Mouse (Mus musculus) forebrain, embryonic 11.5 days (tissue): Measurements from ENCODE around the gene Tbc1d16. TPM values are rescaled to one million over a fixed set of nuclear protein-coding genes. Genes with fewer than 3 reads are reported as not detected.

Source experiments
- ATAC-seq: fragments of 200-750 bp; cut with Nextera tagmentation; replicated peaks from 2 replicates; pipeline ENCODE4 v1.8.0; 2017; ENCODE audit warnings: moderate TSS enrichment; ENCODE audit not compliant: low FRiP score
- DNase-seq: peaks from one replicate; pipeline ENCODE4 v3.0.0-alpha.2; 2017; ENCODE audit warnings: low spot score
- H3K27ac ChIP-seq: fragments of 300-500 bp; sonication (generic); 2 replicates; pipeline ENCODE4 v1.5.1; 2014; ENCODE audit warnings: low read depth, low read length
- H3K27me3 ChIP-seq: fragments of 300-500 bp; sonication (generic); 2 replicates; pipeline ENCODE4 v1.6.1; 2014; ENCODE audit warnings: mild to moderate bottlenecking, low read length, mixed read lengths; ENCODE audit not compliant: control insufficient read depth, insufficient read depth
- H3K36me3 ChIP-seq: fragments of 300-500 bp; sonication (generic); 2 replicates; pipeline ENCODE4 v1.6.1; 2014; ENCODE audit warnings: mild to moderate bottlenecking, low read length, moderate library complexity, mixed read lengths; ENCODE audit not compliant: control insufficient read depth, insufficient read depth
- H3K4me1 ChIP-seq: fragments of 300-500 bp; sonication (generic); replicated peaks from 2 replicates; pipeline ENCODE4 v1.6.1; 2014; ENCODE audit warnings: low read length, mixed read lengths; ENCODE audit not compliant: control insufficient read depth, insufficient read depth
- H3K4me2 ChIP-seq: fragments of 300-500 bp; sonication (generic); 2 replicates; pipeline ENCODE4 v1.6.1; 2014; ENCODE audit warnings: low read depth, mild to moderate bottlenecking, low read length, moderate library complexity, mixed read lengths; ENCODE audit not compliant: severe bottlenecking
- H3K4me3 ChIP-seq: fragments of 300-500 bp; sonication (generic); 2 replicates; pipeline ENCODE4 v1.5.1; 2014; ENCODE audit warnings: low read depth, low read length
- H3K9ac ChIP-seq: fragments of 300-500 bp; sonication (generic); 2 replicates; pipeline ENCODE4 v1.6.1; 2014; ENCODE audit warnings: low read length
- H3K9me3 ChIP-seq: fragments of 300-500 bp; sonication (generic); 2 replicates; pipeline ENCODE4 v1.6.1; 2016; ENCODE audit warnings: low read length, mixed read lengths; ENCODE audit not compliant: control insufficient read depth
- WGBS: fragments of 180-500 bp; shearing (Covaris S2); extraction: QIAGEN DNeasy Blood & Tissue Kit; methylation state at CpG from one replicate; pipeline ENCODE4 v1.1.7; 2014; 5-methylcytosine and 5-hydroxymethylcytosine counted together
- polyA plus RNA-seq: library from polyadenylated mRNA; unstranded; fragments of >200 nt; fragmentation: Nextera tagmentation; extraction: Ambion mirVana; gene quantifications from 2 replicates; pipeline ENCODE4 v1.2.1, GENCODE M21; 2014

The Tbc1d16 gene
- polyA plus RNA-seq, 1 experiment from 2014 or later = 20.8 TPM

DNA sequence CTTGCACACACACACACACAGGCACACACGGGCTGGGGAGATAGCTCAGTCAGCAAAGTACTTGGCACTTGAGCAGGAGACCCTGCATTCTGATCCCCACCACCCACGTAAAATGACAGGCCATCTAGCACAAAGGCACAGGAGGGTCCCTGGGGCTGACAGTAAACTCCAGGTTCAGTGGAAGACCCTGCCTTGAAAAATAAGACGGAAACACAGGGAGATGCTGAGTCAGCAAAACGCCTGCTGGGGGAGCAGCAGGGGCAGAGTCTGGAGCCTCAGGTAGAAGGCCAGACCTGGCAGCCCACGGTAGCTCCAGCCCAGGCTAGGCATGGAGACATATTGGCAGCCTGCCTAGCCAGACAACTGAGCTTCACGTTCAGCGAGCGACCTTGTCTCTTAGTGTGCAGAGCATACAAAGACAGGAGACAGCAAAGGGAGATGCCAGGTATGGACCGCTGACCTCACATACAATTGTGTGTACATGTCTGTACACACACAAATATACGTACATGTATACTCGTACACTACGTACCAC is 46.4 kb downstream of the Tbc1d16 start:
- no peak for DNase-seq
- Histone ChIP-seq H3K4me2 (no peak overlapping the region), H3K4me3 (no peak overlapping the region), H3K27ac (no peak overlapping the region), H3K9ac (no peak overlapping the region), H3K27me3 (no peaks in the 10 kb centered on the region), H3K36me3 (no peaks in the 10 kb centered on the region; the same call in 1 of the 2 replicates), H3K9me3 (no peaks in the 10 kb centered on the region), H3K4me1 (peaks cover 17% of the 10 kb centered on the region)
- ATAC-seq = no peak
- 90% methylated on average over 12 of the region's 12 CpGs for WGBS

DNA sequence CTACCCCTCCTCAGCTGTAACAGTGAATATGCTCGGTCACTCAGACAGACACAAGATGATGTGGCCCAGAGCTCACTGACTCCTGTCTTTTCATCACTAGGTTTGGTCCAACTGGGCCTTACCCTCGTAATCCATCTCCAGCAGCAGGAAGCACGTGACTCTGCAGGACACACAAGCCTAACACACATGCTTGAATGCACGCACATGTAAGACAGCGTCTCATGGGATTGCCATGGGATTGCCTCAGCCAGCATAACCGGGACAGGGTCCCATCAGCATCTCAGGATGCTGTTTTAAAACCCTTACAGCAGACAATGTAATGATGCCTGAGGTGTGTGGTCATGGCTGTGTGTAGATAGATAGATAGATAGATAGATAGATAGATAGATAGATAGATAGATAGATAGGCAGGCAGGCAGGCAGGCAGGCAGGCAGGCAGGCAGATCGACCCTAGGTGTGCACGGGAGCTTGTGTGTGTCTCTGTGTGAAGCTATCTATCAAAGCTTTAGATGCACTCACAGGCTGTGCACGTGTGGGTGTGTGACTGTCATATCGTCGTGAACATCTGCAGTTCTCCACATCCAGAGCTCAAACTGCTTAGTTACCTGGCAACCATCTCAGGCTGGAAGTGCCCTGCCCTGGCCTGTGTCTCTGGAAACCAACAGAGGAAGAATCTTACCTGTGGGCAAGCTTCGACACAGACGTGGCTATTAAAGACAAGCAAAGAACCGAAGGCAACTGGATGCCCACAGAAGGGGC is 47.3 kb downstream of the Tbc1d16 start:
- H3K27me3 ChIP-seq = no peaks in the 10 kb centered on the region
- no peak overlapping the region for H3K4me3 ChIP-seq
- H3K9me3 ChIP-seq = no peaks in the 10 kb centered on the region
- no peak overlapping the region for H3K4me2 ChIP-seq
- no peak for DNase-seq
- H3K27ac ChIP-seq = no peak overlapping the region
- H3K36me3 ChIP-seq = no peaks in the 10 kb centered on the region; the same call in 1 of the 2 replicates
- no peak overlapping the region for H3K9ac ChIP-seq
- ATAC-seq = no peak
- WGBS = 93% methylated on average over 14 of the region's 14 CpGs
- H3K4me1 ChIP-seq = peaks cover 17% of the 10 kb centered on the region

GRCm38 (mm10) chr11:119178317-119178716 is 50.0 kb downstream of the Tbc1d16 start:
- H3K27me3 ChIP-seq = no peaks in the 10 kb centered on the region
- H3K36me3 ChIP-seq = no peaks in the 10 kb centered on the region; the same call in 1 of the 2 replicates
- 74% methylated on average over 8 of the region's 8 CpGs for WGBS
- no peak overlapping the region for H3K4me2 ChIP-seq
- no peak overlapping the region for H3K27ac ChIP-seq
- ATAC-seq (no peak), DNase-seq (no peak)
- peaks cover 9% of the 10 kb centered on the region for H3K4me1 ChIP-seq
- no peak overlapping the region for H3K9ac ChIP-seq
- H3K4me3 ChIP-seq = no peak overlapping the region
- H3K9me3 ChIP-seq = no peaks in the 10 kb centered on the region

GRCm38 (mm10) chr11:119176389-119177179 is 51.7 kb downstream of the Tbc1d16 start:
- no peaks in the 10 kb centered on the region for H3K9me3 ChIP-seq
- no peak overlapping the region for H3K9ac ChIP-seq
- ATAC-seq = no peak
- DNase-seq = no peak
- H3K36me3 ChIP-seq = no peaks in the 10 kb centered on the region; the same call in 1 of the 2 replicates
- H3K4me1 ChIP-seq = peaks cover 5% of the 10 kb centered on the region; the same call in 1 of the 2 replicates
- no peak overlapping the region for H3K4me3 ChIP-seq
- WGBS = 80% methylated on average over 27 of the region's 27 CpGs
- H3K27me3 ChIP-seq = no peaks in the 10 kb centered on the region
- 0 out of 2 replicates have a peak overlapping the region, but pooled peaks have one; percentile 25 for H3K27ac ChIP-seq
- no peak overlapping the region for H3K4me2 ChIP-seq

DNA sequence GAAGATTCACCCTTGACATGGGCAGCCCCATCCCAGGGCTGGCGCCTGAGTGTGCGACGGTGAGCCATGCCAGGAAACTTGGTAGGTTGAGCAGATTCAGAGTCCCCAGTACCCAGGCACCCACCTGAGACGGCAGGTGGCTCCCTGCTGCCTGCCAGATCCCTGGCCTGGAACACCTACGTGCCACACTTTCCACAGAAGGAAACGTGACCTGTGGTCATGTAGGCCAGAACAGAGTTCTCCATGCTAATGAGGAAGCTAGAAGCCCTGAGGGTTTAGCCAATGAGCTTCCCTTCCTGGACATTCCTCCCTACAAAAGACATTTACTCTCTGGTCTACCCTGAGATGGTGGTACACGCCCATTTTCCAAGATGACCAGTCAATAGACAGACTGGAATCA is 56.7 kb downstream of the Tbc1d16 start:
- no peak overlapping the region for H3K9ac ChIP-seq
- no peak overlapping the region for H3K27ac ChIP-seq
- WGBS = 89% methylated on average over 7 of the region's 7 CpGs
- no peak overlapping the region for H3K4me3 ChIP-seq
- no peaks in the 10 kb centered on the region; the same call in 1 of the 2 replicates for H3K36me3 ChIP-seq
- H3K4me1 ChIP-seq = no peaks in the 10 kb centered on the region
- ATAC-seq (no peak), DNase-seq (no peak)
- H3K4me2 ChIP-seq = no peak overlapping the region
- no peaks in the 10 kb centered on the region for H3K27me3 ChIP-seq
- H3K9me3 ChIP-seq = no peaks in the 10 kb centered on the region

- H3K9ac ChIP-seq = no peak overlapping the region
- H3K27ac ChIP-seq = no peak overlapping the region
- H3K4me3 ChIP-seq = no peak overlapping the region
- no peaks in the 10 kb centered on the region for H3K9me3 ChIP-seq
- WGBS = 88% methylated on average over 1 of the region's 1 CpGs
- no peaks in the 10 kb centered on the region for H3K27me3 ChIP-seq
- no peak for DNase-seq
- no peak for ATAC-seq
- peaks cover 5% of the 10 kb centered on the region; the same call in 1 of the 2 replicates for H3K4me1 ChIP-seq
- H3K4me2 ChIP-seq = no peak overlapping the region
- no peaks in the 10 kb centered on the region for H3K36me3 ChIP-seq
These were observed 59.4 kb downstream of the Tbc1d16 start for GRCm38 (mm10) chr11:119168851-119169250.

GRCm38 (mm10) chr11:119165995-119166394 is 62.3 kb downstream of the Tbc1d16 start:
- no peaks in the 10 kb centered on the region for H3K9me3 ChIP-seq

GRCm38 (mm10) chr11:119164375-119164774 is 63.9 kb downstream of the Tbc1d16 start:
- 90% methylated on average over 7 of the region's 7 CpGs for WGBS
- H3K9me3 ChIP-seq = no peaks in the 10 kb centered on the region
- peaks cover 5% of the 10 kb centered on the region; the same call in 1 of the 2 replicates for H3K4me1 ChIP-seq
- no peak overlapping the region for H3K4me2 ChIP-seq
- no peak overlapping the region for H3K4me3 ChIP-seq
- H3K27me3 ChIP-seq = no peaks in the 10 kb centered on the region
- no peak for DNase-seq
- H3K9ac ChIP-seq = no peak overlapping the region
- H3K27ac ChIP-seq = no peak overlapping the region
- H3K36me3 ChIP-seq = no peaks in the 10 kb centered on the region
- ATAC-seq = no peak

More at GRCm38 (mm10) chr11:119165995-119166394, 62.3 kb downstream of the Tbc1d16 start:
- Histone ChIP-seq H3K27me3 (no peaks in the 10 kb centered on the region), H3K9ac (no peak overlapping the region), H3K4me1 (peaks cover 5% of the 10 kb centered on the region; the same call in 1 of the 2 replicates), H3K27ac (no peak overlapping the region), H3K4me3 (no peak overlapping the region), H3K36me3 (no peaks in the 10 kb centered on the region), H3K4me2 (no peak overlapping the region)
- 86% methylated on average over 10 of the region's 10 CpGs for WGBS
- no peak for DNase-seq
- ATAC-seq = no peak
